ENCODE assay signal across 8 mouse cellular contexts in genomic region chr3:95928658-95929503, GRCm38 (mm10). TPM values are rescaled to one million over a fixed set of nuclear protein-coding genes. Genes with fewer than 3 reads are reported as not detected.
DNase-seq lines count a peak whose midpoint lies in the region; ATAC-seq and TF ChIP-seq lines count a peak whose summit lies in the region.

Gene Anp32e, plus strand, starts transcription at chr3:95929246.

- H3K4me2 ChIP-seq in heart, embryonic 14.5 days (ENCODE audit: low read length), result peak within 1 kb of the TSS; percentile 66
- peak within 1 kb of the TSS; percentile 92 for H3K4me2 ChIP-seq in liver, embryonic 14.5 days (ENCODE audit: low read depth)
- H3K4me2 ChIP-seq in neural tube, embryonic 11.5 days (ENCODE audit: low read depth), result peak within 1 kb of the TSS; percentile 70
- H3K4me2 ChIP-seq in stomach, postnatal 0 days (replicated peaks; ENCODE audit: low read depth), result peak within 1 kb of the TSS; percentile 68

- DNase-seq in c-Kit-negative CD71-positive TER-119-positive erythroid progenitor cells, embryonic 14.5 days (ENCODE audit: low read depth, low spot score), result peak; percentile 98
- DNase-seq in fibroblast of lung, adult 2 months (ENCODE audit: low read depth), result peak; percentile 98
- DNase-seq in kidney, postnatal 25 days, result peak; percentile 98
- peak; percentile 99 to 100 (median 100) for DNase-seq in liver, embryonic 14.5 days (ENCODE audit: low read depth in 3 of 3, low spot score in 3 of 3)
- peak; percentile 96 for DNase-seq in neural tube, embryonic 11.5 days (ENCODE audit: low spot score)
- DNase-seq in stomach, postnatal 0 days (ENCODE audit: low spot score), result peak; percentile 97

- TF ChIP-seq EP300 in liver, embryonic 14.5 days (IDR thresholded peaks at IDR 0.05; ENCODE audit: low read depth), result peak; percentile 54; the same call in 1 of the 2 replicates
- peak; percentile 96 for TF ChIP-seq EP300 in stomach, postnatal 0 days (optimal IDR thresholded peaks at IDR 0.05)

- H3K9me3 ChIP-seq in heart, embryonic 14.5 days (ENCODE audit: control insufficient read depth, low read length), result no peaks in the 10 kb centered on the region
- H3K9me3 ChIP-seq in liver, embryonic 14.5 days (ENCODE audit: control insufficient read depth, low read length), result no peaks in the 10 kb centered on the region
- no peaks in the 10 kb centered on the region for H3K9me3 ChIP-seq in neural tube, embryonic 11.5 days (ENCODE audit: control insufficient read depth, low read length)
- H3K9me3 ChIP-seq in stomach, postnatal 0 days (ENCODE audit: control insufficient read depth, low read length), result no peaks in the 10 kb centered on the region

- peak within 1 kb of the TSS; percentile 99 for H3K9ac ChIP-seq in heart, embryonic 14.5 days (ENCODE audit: low read length)
- H3K9ac ChIP-seq in liver, embryonic 14.5 days (replicated peaks), result peak within 1 kb of the TSS; percentile 100
- H3K9ac ChIP-seq in neural tube, embryonic 11.5 days (ENCODE audit: low read length), result peak within 1 kb of the TSS; percentile 98
- H3K9ac ChIP-seq in stomach, postnatal 0 days (ENCODE audit: low read length), result peak within 1 kb of the TSS; percentile 94

- ATAC-seq in CD4-positive, CD25-positive, alpha-beta regulatory T cell, adult 4 months, result peak; percentile 97
- ATAC-seq in heart, embryonic 14.5 days (ENCODE audit: insufficient number of reproducible peaks, insufficient read depth, low FRiP score, low read depth), result peak; percentile 99
- peak; percentile 99 for ATAC-seq in liver, embryonic 14.5 days (ENCODE audit: insufficient read depth)
- peak; percentile 100 for ATAC-seq in neural tube, embryonic 11.5 days (ENCODE audit: insufficient read depth, low FRiP score, low TSS enrichment)
- peak; percentile 100 for ATAC-seq in stomach, postnatal 0 days (ENCODE audit: low FRiP score, low TSS enrichment)

- H3K36me3 ChIP-seq in heart, embryonic 14.5 days (ENCODE audit: control insufficient read depth, insufficient read depth, low read length), result peaks cover 6% of the 10 kb centered on the region
- H3K36me3 ChIP-seq in liver, embryonic 14.5 days (replicated peaks; ENCODE audit: control insufficient read depth, insufficient read depth, low read depth), result peaks cover 4% of the 10 kb centered on the region
- peaks cover 3% of the 10 kb centered on the region for H3K36me3 ChIP-seq in neural tube, embryonic 11.5 days (ENCODE audit: control insufficient read depth, insufficient read depth, low read length)
- no peaks in the 10 kb centered on the region for H3K36me3 ChIP-seq in stomach, postnatal 0 days (ENCODE audit: control insufficient read depth, insufficient read depth, low read length)

- H3K27ac ChIP-seq in heart, embryonic 14.5 days (replicated peaks in 1 of 2; ENCODE audit: control insufficient read depth in 1 of 2, insufficient read depth in 1 of 2, low read depth in 2 of 2, low read length in 2 of 2), result peak within 1 kb of the TSS; percentile 92 to 96
- peak within 1 kb of the TSS; percentile 93 for H3K27ac ChIP-seq in liver, embryonic 14.5 days
- peak within 1 kb of the TSS; percentile 83 for H3K27ac ChIP-seq in neural tube, embryonic 11.5 days (ENCODE audit: low read depth, low read length)
- peak within 1 kb of the TSS; percentile 90 for H3K27ac ChIP-seq in stomach, postnatal 0 days (replicated peaks)

- no peak for TF ChIP-seq CTCF in liver, embryonic 14.5 days (IDR thresholded peaks at IDR 0.05; ENCODE audit: low read depth)
- TF ChIP-seq CTCF in stomach, postnatal 0 days (IDR thresholded peaks at IDR 0.05; ENCODE audit: low read depth), result no peak

- H3K4me1 ChIP-seq in heart, embryonic 14.5 days (ENCODE audit: control insufficient read depth in 2 of 2, insufficient read depth in 2 of 2, low read length in 2 of 2), result peaks cover 3 to 9% of the 10 kb centered on the region in 2 experiments; a peak in 3 of 4 replicates
- H3K4me1 ChIP-seq in liver, embryonic 14.5 days (replicated peaks; ENCODE audit: control insufficient read depth in 2 of 2, insufficient read depth in 2 of 2, low read length in 1 of 2), result peaks cover 14 to 19% of the 10 kb centered on the region in 2 experiments
- peaks cover 4% of the 10 kb centered on the region; the same call in 1 of the 2 replicates for H3K4me1 ChIP-seq in neural tube, embryonic 11.5 days (ENCODE audit: control insufficient read depth, insufficient read depth, low read length)
- no peaks in the 10 kb centered on the region for H3K4me1 ChIP-seq in stomach, postnatal 0 days (replicated peaks; ENCODE audit: control insufficient read depth, insufficient read depth)

- under 1% methylated on average over 49 of the region's 49 CpGs for WGBS in heart, embryonic 14.5 days
- under 1% methylated on average over 49 of the region's 49 CpGs for WGBS in liver, embryonic 14.5 days (ENCODE audit: insufficient replicate concordance)
- WGBS in neural tube, embryonic 11.5 days, result under 1% methylated on average over 49 of the region's 49 CpGs
- WGBS in stomach, postnatal 0 days, result under 1% methylated on average over 49 of the region's 49 CpGs

- H3K27me3 ChIP-seq in heart, embryonic 14.5 days (ENCODE audit: control insufficient read depth, insufficient read depth, low read length), result no peaks in the 10 kb centered on the region
- H3K27me3 ChIP-seq in liver, embryonic 14.5 days (ENCODE audit: control insufficient read depth, insufficient read depth, low read length), result no peaks in the 10 kb centered on the region
- H3K27me3 ChIP-seq in neural tube, embryonic 11.5 days (ENCODE audit: control insufficient read depth, insufficient read depth, low read length), result no peaks in the 10 kb centered on the region
- no peaks in the 10 kb centered on the region for H3K27me3 ChIP-seq in stomach, postnatal 0 days (ENCODE audit: control insufficient read depth, insufficient read depth, low read length)

- peak within 1 kb of the TSS; percentile 85 to 94 for H3K4me3 ChIP-seq in heart, embryonic 14.5 days (ENCODE audit: control insufficient read depth in 1 of 2, insufficient read depth in 1 of 2, low read depth in 1 of 2, low read length in 2 of 2)
- peak within 1 kb of the TSS; percentile 96 to 99 for H3K4me3 ChIP-seq in liver, embryonic 14.5 days (ENCODE audit: insufficient read depth in 1 of 2, low read depth in 2 of 2, low read length in 2 of 2)
- H3K4me3 ChIP-seq in neural tube, embryonic 11.5 days (ENCODE audit: low read depth, low read length), result peak within 1 kb of the TSS; percentile 97
- peak within 1 kb of the TSS; percentile 89 for H3K4me3 ChIP-seq in stomach, postnatal 0 days (ENCODE audit: low read depth, low read length)

RNA-seq across cellular contexts. Expression of gene Anp32e, which starts in this region (rescaled TPM):
- polyA plus RNA-seq in CD4-positive, CD25-positive, alpha-beta regulatory T cell, adult 4 months (2017; shearing (Covaris generic)), result 100 to 1,000 TPM; 162 to 241 TPM
- polyA plus RNA-seq in heart, embryonic 14.5 days (2014; fragmentation: Nextera tagmentation; extraction: Ambion mirVana), result 58.3 and 65.3 TPM in 2 replicates
- polyA plus RNA-seq in liver, embryonic 14.5 days (2012; rRNA removed), result 39.5 and 104 TPM in 2 replicates
- polyA plus RNA-seq in liver, embryonic 14.5 days (2014; fragmentation: Nextera tagmentation; extraction: Ambion mirVana), result 39.5 and 45.3 TPM in 2 replicates
- polyA plus RNA-seq in neural tube, embryonic 11.5 days (2014; fragmentation: Nextera tagmentation; extraction: Ambion mirVana), result 119 and 131 TPM in 2 replicates
- 60.4 and 67.2 TPM in 2 replicates for polyA plus RNA-seq in stomach, postnatal 0 days (2015; fragmentation: Nextera tagmentation; extraction: Ambion mirVana)

Comparison
In these comparisons a context has a peak if more than half of its experiments do, and no peak if none do; other contexts are left out.
1. Peak in every context shown above with its lines: DNase-seq, ATAC-seq, H3K4me3 ChIP-seq and H3K27ac ChIP-seq.